Mouse (Mus musculus): ENCODE results near the gene Washc4. TPM values are rescaled to one million over a fixed set of nuclear protein-coding genes. Genes with fewer than 3 reads are reported as not detected.
"Not testable (repeated sequence)": the region's sequence is repeated elsewhere in the genome, so short reads cannot be mapped to it uniquely, and the experiment has no call there.

Washc4 gene
- 41.1 and 63.2 TPM in 2 replicates for total RNA-seq (2017)

DNA sequence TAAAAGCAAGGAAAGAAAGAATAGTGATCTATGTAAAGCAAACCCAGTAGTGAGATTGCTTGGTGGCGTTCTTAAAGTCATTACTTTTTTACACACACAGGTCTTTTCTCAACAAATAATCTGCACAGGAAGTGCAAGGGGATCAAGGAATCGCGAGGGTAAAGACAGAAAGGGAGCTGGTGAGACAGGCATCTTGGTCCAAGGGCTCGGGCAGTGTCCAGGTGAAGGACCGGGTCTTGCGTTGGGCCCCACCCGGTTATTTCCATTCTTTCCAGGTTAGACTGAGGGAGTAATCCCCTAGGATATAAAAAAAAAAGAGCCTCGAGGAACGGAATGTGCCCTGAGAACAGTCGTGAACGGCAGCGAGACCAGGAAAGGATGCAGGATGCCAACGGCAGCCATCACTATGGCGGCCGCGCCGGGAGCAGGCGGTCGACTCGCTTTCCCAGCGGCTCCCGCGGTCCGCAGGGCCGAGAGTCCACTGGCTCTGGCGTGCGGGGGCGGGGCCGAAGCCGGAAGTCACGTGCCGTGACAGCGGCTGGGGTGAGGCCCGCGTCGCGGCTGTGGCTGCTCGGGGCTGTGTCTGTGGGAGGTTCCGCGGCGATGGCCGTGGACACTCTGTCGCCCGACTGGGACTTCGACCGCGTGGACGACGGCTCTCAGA, at the start of gene Washc4:
Gene Washc4, plus strand, starts transcription at position 314 of the 664 bp plus-strand sequence.
- ATAC-seq (replicated peaks in 1 of 2; ENCODE audit: insufficient read depth in 1 of 2, low FRiP score in 2 of 2, low TSS enrichment in 1 of 2, low read depth in 1 of 2, poor library complexity in 2 of 2, severe bottlenecking in 2 of 2), result peak; percentile 96 to 99

DNA sequence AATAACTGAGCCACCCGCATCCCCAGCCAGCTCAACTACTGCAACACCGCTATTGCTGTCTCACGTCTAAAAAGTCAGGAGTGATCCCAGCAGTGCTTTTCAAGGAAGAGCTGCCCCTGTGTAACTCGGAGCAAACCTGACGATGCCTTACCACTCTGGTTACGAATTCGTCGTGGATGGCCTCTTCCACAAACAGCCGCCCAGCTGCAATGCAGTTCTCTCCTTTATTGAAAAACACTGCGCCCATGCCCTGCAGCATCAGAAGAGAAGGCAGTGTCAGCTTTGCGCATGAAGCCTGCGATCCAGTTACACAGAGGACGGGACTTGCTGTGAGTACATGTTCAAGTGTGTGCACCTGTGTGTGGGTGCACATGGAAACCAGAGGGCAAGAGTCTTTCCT, 46.2 kb upstream of the Washc4 start:
- no peak for ATAC-seq (replicated peaks in 1 of 2; ENCODE audit: insufficient read depth in 1 of 2, low FRiP score in 2 of 2, low TSS enrichment in 1 of 2, low read depth in 1 of 2, poor library complexity in 2 of 2, severe bottlenecking in 2 of 2)

DNA sequence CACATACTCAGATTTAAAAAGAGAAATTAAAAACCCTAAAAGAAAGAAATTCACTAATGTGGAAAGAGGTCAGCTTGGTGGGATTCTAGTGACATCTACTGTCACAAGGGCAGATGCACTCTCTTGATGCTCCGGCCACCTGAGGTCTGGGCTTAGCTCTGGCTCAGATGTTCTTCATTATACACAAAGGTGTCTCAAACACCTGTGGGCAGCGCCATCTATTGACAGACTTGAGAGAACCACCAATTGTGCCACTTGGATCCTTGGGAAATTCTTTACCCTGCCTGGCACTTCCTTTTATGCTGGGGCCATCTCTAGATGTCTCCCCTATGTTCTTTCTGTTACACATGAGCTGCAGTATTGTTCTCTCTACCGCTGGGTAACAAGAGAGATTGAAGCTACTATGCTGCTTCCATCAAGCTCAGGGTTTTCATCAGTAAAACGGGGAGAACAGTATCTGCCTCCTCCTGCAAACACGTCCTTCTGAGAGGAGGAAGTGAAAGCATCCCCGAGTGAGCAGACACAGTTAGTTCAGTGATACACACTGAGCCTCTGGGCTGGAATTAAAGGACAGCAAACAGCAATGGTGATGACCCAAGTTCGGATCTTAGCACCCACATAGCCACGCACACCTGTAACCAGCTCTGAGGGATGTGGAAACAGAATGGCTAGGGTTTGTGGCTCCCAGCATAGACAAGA, 34.4 kb upstream of the Washc4 start:
- peak in 1 of 2 experiments; percentile 39; a peak in 2 of 4 replicates for ATAC-seq (replicated peaks in 1 of 2; ENCODE audit: insufficient read depth in 1 of 2, low FRiP score in 2 of 2, low TSS enrichment in 1 of 2, low read depth in 1 of 2, poor library complexity in 2 of 2, severe bottlenecking in 2 of 2)

DNA sequence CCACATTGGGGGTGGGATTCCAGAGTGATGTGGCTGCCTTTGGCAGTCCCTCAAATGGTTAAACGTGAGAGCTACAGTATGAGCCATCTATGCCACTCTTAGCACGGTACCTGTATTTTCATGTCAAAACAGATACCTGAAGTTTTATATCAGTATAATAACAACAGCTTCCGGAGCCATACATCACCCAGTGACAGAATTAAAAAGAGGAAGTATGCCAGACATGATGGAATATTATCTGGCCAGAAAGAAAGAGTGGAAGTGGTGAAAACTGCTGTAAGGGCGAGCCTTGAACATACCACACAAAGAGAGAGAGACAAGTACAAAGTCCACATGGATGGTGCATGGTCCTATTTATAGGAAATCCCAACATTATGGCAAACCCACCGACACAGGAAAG, 32.2 kb upstream of the Washc4 start:
- no peak for ATAC-seq (replicated peaks in 1 of 2; ENCODE audit: insufficient read depth in 1 of 2, low FRiP score in 2 of 2, low TSS enrichment in 1 of 2, low read depth in 1 of 2, poor library complexity in 2 of 2, severe bottlenecking in 2 of 2)

DNA sequence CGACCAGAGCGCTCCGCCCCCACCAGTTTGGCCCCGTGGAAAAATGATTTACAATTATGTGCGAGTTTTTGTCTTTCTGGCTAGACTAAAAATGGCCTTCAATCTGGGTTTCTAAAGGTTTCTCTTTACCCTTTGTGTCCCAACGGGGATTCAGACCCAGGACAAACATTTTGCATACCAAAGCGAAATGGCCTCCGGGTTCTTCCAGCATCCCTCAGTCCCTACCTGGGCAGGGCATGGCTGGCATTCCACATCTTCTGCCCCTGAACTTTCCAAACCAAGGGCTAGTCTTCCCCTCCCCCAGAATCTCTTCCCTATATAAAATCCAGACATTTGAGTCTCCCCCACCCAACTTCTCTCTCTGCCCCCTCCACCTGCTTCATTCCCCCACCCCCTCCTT, 29.8 kb upstream of the Washc4 start:
- no peak for ATAC-seq (replicated peaks in 1 of 2; ENCODE audit: insufficient read depth in 1 of 2, low FRiP score in 2 of 2, low TSS enrichment in 1 of 2, low read depth in 1 of 2, poor library complexity in 2 of 2, severe bottlenecking in 2 of 2)

DNA sequence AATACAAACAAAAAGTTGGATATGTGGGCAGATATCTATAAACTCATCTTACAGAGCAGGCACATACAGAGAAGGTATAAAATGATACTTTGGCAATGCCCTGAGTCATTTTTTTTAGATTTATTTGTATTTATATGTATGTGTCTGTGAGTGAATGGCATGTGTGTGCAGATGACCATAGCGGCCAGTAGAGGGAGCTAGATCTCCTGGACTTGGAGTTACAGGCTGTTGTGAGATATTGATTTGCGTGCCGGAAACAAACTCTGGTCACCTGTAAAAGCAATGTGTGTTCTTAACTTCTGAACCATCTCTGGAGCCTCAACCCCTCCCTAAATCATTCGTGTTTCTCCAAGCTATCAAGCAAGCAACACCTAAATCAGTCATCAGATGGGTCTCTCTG, 22.6 kb upstream of the Washc4 start:
- ATAC-seq (replicated peaks in 1 of 2; ENCODE audit: insufficient read depth in 1 of 2, low FRiP score in 2 of 2, low TSS enrichment in 1 of 2, low read depth in 1 of 2, poor library complexity in 2 of 2, severe bottlenecking in 2 of 2), result no peak

DNA sequence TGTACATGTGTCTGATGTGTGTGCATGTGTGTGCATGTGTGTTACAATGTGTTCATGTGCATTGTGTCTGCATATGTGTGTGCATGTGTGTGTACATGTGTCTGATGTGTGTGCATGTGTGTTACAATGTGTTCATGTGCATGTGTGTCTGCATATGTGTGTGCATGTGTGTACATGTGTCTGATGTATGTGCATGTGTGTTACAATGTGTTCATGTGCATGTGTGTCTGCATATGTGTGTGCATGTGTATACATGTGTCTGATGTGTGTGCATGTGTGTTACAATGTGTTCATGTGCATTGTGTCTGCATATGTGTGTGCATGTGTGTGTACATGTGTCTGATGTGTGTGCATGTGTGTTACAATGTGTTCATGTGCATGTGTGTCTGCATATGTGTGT, 19.3 kb upstream of the Washc4 start:
- ATAC-seq (replicated peaks in 1 of 2; ENCODE audit: insufficient read depth in 1 of 2, low FRiP score in 2 of 2, low TSS enrichment in 1 of 2, low read depth in 1 of 2, poor library complexity in 2 of 2, severe bottlenecking in 2 of 2), result not testable (repeated sequence)

DNA sequence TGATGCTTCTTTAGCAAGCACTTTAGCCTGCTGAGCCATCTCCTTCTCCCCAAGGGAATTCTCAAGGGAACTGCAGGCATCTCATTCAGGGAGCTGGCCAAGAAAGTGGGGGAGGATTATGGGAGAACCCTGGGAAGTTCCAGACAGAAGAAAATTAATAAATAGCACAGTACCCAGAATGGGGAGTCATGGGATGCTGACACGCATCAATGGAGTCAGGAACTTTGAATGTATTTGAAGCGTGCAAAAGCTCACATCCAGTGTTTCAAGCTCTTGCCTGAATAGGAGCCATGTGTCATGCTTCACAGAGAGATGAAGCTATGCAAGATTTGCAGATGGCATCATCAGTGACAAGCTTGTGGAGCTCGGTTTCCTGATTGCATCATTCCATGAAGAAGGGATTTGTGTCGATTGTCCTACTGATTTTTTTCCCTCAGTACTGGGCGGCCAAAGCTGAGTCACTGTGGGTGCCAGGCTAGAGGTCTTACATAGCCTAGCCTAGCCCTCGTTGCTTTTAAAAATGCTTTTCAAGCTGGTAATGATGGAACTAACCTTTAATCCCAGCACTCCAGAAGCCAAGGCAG, 13.1 kb upstream of the Washc4 start:
- ATAC-seq (replicated peaks in 1 of 2; ENCODE audit: insufficient read depth in 1 of 2, low FRiP score in 2 of 2, low TSS enrichment in 1 of 2, low read depth in 1 of 2, poor library complexity in 2 of 2, severe bottlenecking in 2 of 2), result no peak

DNA sequence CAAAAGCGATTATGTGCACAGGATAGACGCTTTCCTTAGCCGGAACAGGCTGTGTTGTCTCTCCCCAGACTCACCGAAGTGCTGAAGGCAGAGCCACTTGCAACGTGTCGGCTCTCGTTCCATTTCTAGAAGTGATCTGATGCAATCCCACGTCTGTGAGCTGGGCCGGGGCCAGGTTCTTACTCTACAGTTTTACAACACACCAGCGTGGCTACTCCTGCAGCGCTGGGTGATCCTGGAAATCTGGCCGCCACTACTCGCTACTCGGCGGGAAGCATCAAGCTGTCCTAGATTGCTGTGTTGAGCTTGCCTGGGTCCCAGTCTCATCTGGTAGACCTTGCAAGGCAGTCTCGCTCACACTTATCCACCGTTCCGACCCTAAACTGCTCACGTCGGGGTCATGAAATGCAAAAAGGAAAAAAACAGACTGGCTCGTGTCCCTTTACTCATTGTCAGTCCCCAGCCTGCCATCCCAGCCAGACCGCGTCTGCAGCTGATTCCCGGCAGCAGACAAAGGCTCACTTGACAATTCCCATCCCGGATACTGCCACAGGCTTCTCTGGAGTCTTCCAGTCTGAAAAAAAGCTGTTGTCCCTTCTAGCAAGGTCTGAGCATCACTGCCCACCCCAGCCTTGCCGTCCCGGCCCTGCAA, 10.2 kb upstream of the Washc4 start:
- peak; percentile 3 to 21; a peak in 1 of 4 replicates for ATAC-seq (replicated peaks in 1 of 2; ENCODE audit: insufficient read depth in 1 of 2, low FRiP score in 2 of 2, low TSS enrichment in 1 of 2, low read depth in 1 of 2, poor library complexity in 2 of 2, severe bottlenecking in 2 of 2)

DNA sequence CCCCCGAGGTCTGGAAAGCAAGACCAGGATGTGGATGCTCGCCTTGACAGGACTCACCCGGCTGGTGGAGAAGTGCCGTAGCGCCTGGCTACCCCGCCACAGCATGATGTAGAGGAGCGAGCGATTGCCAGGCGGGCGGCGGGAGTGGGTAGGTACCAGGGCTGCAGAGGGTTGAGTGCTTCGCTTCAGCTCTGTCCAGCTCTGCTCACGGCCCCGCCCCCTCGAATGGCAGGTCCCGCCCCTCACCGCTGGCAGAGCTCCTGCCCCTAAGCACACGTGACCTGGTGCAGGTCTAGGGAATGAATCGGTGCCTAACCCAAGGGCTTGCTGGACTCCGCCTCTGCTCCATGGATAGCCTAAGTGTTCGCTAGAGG, 9.7 kb upstream of the Washc4 start, which contains the start of gene Aldh1l2:
Gene Aldh1l2, minus strand, starts transcription at position 231 of the 374 bp plus-strand sequence.
- peak; percentile 77 to 90 for ATAC-seq (replicated peaks in 1 of 2; ENCODE audit: insufficient read depth in 1 of 2, low FRiP score in 2 of 2, low TSS enrichment in 1 of 2, low read depth in 1 of 2, poor library complexity in 2 of 2, severe bottlenecking in 2 of 2)

DNA sequence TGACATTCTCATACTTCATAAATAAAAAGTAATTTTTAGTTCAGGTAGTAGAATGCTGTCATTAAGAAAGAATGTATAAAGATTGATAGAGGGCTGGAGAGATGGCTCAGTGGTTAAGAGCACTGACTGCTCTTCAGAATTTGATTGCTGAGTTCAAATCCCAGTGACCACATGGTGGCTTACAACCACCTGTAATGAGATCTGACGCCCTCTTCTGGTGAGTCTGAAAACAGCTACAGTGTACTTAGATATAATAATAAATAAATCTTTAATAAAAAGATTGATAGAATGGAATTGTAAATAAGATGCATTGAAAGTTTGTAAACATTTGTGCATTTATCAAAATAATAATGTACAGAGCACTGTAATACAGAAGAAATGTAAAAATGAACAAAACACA, 7.1 kb upstream of the Washc4 start:
- no peak for ATAC-seq (replicated peaks in 1 of 2; ENCODE audit: insufficient read depth in 1 of 2, low FRiP score in 2 of 2, low TSS enrichment in 1 of 2, low read depth in 1 of 2, poor library complexity in 2 of 2, severe bottlenecking in 2 of 2)

DNA sequence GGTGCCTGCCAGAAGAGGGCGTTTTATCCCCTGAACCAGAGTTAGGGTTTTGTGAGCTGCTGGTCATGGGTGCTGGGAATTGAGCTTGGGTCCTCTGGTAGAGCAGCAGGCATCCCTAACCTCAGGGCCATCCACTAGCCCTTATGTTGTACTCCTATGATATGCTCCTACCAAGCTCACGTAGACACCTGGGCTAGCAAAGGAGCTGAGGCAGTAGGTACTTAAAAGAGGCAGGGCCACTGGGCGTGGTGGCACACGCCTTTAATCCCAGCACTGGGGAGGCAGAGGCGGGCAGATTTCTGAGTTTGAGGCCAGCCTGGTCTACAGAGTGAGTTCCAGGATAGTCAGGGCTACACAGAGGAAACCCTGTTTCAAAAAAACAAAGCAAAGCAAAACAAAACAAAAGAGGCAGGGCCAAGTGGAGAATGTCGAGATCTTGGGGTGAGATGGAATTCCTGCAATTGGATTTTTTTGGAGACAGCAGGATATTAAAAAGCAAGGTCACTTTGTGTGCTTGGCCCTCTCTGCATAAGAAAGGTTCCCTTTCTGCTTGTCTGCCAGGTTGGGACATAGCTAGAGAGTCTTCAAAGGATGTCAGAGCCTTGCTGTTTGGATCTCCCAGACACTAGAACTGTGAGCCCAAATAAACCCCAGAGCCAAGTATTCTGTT, 4.1 kb upstream of the Washc4 start:
- ATAC-seq (replicated peaks in 1 of 2; ENCODE audit: insufficient read depth in 1 of 2, low FRiP score in 2 of 2, low TSS enrichment in 1 of 2, low read depth in 1 of 2, poor library complexity in 2 of 2, severe bottlenecking in 2 of 2), result no peak

DNA sequence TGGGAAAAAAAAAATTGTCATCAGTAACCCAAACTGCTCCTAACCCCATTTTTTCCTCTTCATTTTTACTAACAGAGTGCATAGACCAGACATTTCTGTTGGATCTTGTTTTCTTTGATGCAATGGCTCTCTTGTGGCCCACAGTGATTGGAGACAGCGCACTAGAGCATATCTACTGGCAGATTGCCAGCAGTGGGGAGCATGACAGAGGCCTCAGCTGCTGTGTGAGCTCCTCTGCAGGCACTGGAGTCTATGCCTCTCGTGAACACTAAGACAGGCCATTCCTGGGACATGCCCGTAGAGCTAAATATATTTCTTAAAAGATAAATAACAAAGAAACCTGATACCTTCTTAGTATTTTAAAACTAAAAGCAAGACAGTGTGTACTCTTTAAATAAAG, 3.5 kb upstream of the Washc4 start:
- ATAC-seq (replicated peaks in 1 of 2; ENCODE audit: insufficient read depth in 1 of 2, low FRiP score in 2 of 2, low TSS enrichment in 1 of 2, low read depth in 1 of 2, poor library complexity in 2 of 2, severe bottlenecking in 2 of 2), result no peak

DNA sequence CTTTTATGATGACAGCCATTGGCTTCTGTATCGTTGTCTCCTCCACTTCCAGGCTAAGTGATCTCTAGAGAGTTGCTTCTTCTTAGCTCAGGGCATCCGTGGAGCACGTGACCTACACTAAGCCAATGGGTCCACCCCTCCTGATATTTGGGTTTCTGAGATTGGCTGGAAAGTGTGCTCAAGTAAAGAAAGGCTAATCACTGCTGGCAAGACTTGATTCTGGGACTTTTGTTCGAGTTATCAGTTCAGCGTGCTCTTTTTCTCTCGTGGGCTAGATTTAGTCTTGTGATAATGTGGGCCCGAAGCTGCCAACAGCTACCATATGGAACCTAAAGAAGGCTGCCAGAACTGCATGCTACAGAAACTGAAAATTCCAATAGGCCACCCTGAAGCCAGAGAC, 1.3 kb upstream of the Washc4 start:
- no peak for ATAC-seq (replicated peaks in 1 of 2; ENCODE audit: insufficient read depth in 1 of 2, low FRiP score in 2 of 2, low TSS enrichment in 1 of 2, low read depth in 1 of 2, poor library complexity in 2 of 2, severe bottlenecking in 2 of 2)

DNA sequence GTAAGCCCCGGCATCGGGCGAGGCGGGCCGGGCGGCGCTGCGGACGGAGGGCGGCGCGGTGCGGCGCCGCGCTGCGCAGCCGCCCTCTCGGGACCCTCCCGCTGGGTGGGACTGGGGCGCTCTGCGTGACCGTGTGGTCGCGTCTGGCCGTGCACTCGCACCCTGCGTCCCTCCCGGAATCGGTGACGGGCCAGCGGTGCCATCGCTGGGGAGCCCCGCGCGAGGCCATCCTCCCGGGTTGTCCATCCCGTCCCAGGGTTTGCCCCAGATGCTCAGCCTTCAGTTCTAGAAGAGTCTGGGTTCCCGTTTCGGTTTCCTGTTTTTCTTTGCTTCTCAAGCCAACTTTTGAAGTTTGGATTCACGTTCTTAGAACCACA, 539 bp downstream of the Washc4 start:
- ATAC-seq (replicated peaks in 1 of 2; ENCODE audit: insufficient read depth in 1 of 2, low FRiP score in 2 of 2, low TSS enrichment in 1 of 2, low read depth in 1 of 2, poor library complexity in 2 of 2, severe bottlenecking in 2 of 2), result peak; percentile 50 to 65

DNA sequence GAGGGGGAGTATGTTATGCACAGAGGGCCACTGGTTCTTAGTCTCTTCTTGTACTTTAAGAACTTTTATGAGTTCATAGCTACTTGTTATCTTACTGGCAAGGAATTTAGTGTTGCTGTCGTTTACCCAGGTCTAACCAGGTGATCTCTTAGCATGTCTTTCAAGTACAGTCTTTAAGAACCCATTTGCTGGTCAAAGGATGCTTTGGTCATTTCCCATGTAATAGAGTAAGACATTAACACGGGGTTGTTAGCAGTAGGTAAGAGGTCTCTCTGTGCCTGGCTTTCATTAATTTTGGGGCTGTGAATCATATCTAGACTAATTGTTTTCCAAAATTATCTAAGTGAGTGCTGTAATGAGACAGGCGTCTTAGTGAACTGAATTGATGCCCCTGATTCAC, 1.8 kb downstream of the Washc4 start:
- no peak for ATAC-seq (replicated peaks in 1 of 2; ENCODE audit: insufficient read depth in 1 of 2, low FRiP score in 2 of 2, low TSS enrichment in 1 of 2, low read depth in 1 of 2, poor library complexity in 2 of 2, severe bottlenecking in 2 of 2)

DNA sequence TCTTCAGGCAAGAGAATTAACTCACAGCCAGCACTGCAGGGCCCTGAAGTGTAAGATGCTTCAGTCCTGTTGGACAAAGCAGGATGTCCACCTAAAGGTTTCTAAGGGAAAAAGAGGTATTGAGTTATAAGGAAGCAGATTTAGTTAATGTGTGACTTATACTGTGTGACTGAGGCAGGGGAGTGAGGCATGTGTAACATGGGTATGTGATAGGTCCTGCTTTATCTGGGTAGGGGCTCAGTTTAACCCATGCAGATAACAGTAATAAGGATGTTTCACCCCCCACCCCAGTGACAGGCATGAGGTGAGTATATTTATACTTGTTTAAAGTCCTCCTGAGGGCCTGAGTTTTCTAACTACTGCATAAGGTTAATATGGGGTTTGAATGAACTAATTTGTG, 19.5 kb downstream of the Washc4 start:
- ATAC-seq (replicated peaks in 1 of 2; ENCODE audit: insufficient read depth in 1 of 2, low FRiP score in 2 of 2, low TSS enrichment in 1 of 2, low read depth in 1 of 2, poor library complexity in 2 of 2, severe bottlenecking in 2 of 2), result no peak

Measured in hematopoietic stem cell, adult 5-6 weeks (primary cell).